14 mouse cellular contexts compared by ENCODE assay signal in genomic region chr3:32905850-32906779, GRCm38 (mm10).
DNase-seq lines count a peak whose midpoint lies in the region; ATAC-seq lines count a peak whose summit lies in the region.
"Had no signal": no experiment of that assay in that cellular context is flagged by ENCODE, and none has a peak within 500 bp of the region (broad histone marks: within the 10 kb centered on the region; RNA-seq: fewer than 3 reads in every experiment).

No protein-coding gene starts in this region.

- H3K9me3 ChIP-seq in heart, embryonic 16.5 days (replicated peaks; ENCODE audit: control insufficient read depth, low read length): no peaks in the 10 kb centered on the region
- no peaks in the 10 kb centered on the region for H3K9me3 ChIP-seq in midbrain, embryonic 12.5 days
- H3K9me3 ChIP-seq in midbrain, embryonic 13.5 days: no peaks in the 10 kb centered on the region
- H3K9me3 ChIP-seq: limb, embryonic 13.5 days; neural tube, embryonic 12.5 days had no signal

- peaks cover 11% of the 10 kb centered on the region for H3K36me3 ChIP-seq in heart, embryonic 16.5 days (ENCODE audit: control insufficient read depth, insufficient read depth)
- peaks cover 5% of the 10 kb centered on the region; the same call in 1 of the 2 replicates for H3K36me3 ChIP-seq in midbrain, embryonic 12.5 days
- peaks cover 12% of the 10 kb centered on the region for H3K36me3 ChIP-seq in midbrain, embryonic 13.5 days

- no peak for ATAC-seq in heart, embryonic 16.5 days (replicated peaks; ENCODE audit: extremely low read depth, insufficient read depth, low FRiP score)
- 0 out of 2 replicates have a peak, but pooled peaks have one; percentile 47 for ATAC-seq in midbrain, embryonic 12.5 days (ENCODE audit: low FRiP score, low read depth)
- ATAC-seq in midbrain, embryonic 13.5 days: no peak
- ATAC-seq: hindbrain, embryonic 16.5 days had no signal

- no peaks in the 10 kb centered on the region for H3K27me3 ChIP-seq in heart, embryonic 16.5 days (ENCODE audit: control insufficient read depth, insufficient read depth, low read length)
- no peaks in the 10 kb centered on the region for H3K27me3 ChIP-seq in midbrain, embryonic 12.5 days
- no peaks in the 10 kb centered on the region for H3K27me3 ChIP-seq in midbrain, embryonic 13.5 days
- H3K27me3 ChIP-seq: limb, embryonic 13.5 days; neural tube, embryonic 12.5 days had no signal

- H3K4me1 ChIP-seq in heart, embryonic 16.5 days (ENCODE audit: control insufficient read depth, insufficient read depth, low read length): peaks cover 45% of the 10 kb centered on the region
- H3K4me1 ChIP-seq in midbrain, embryonic 12.5 days: peaks cover 16% of the 10 kb centered on the region
- peaks cover 13% of the 10 kb centered on the region; the same call in 1 of the 2 replicates for H3K4me1 ChIP-seq in midbrain, embryonic 13.5 days (replicated peaks)
- H3K4me1 ChIP-seq: neural tube, embryonic 12.5 days had no signal

- H3K4me3 ChIP-seq in heart, embryonic 16.5 days (ENCODE audit: low read length): no peak overlapping the region
- no peak overlapping the region for H3K4me3 ChIP-seq in midbrain, embryonic 12.5 days
- H3K4me3 ChIP-seq in midbrain, embryonic 13.5 days (replicated peaks): no peak overlapping the region
- H3K4me3 ChIP-seq: limb, embryonic 13.5 days; neural tube, embryonic 12.5 days had no signal

- peak overlapping the region; percentile 37 for H3K27ac ChIP-seq in heart, embryonic 16.5 days (ENCODE audit: low read length)
- no peak overlapping the region for H3K27ac ChIP-seq in midbrain, embryonic 12.5 days (replicated peaks)
- H3K27ac ChIP-seq in midbrain, embryonic 13.5 days: no peak overlapping the region
- H3K27ac ChIP-seq: limb, embryonic 13.5 days; neural tube, embryonic 12.5 days had no signal

- H3K9ac ChIP-seq in heart, embryonic 16.5 days (ENCODE audit: low read length): no peak overlapping the region
- H3K9ac ChIP-seq in midbrain, embryonic 12.5 days (replicated peaks): no peak overlapping the region
- H3K9ac ChIP-seq in midbrain, embryonic 13.5 days (replicated peaks): no peak overlapping the region
- H3K9ac ChIP-seq: limb, embryonic 13.5 days; lung, embryonic 14.5 days; neural tube, embryonic 12.5 days had no signal

- H3K4me2 ChIP-seq in heart, embryonic 16.5 days (ENCODE audit: low read depth, low read length): no peak overlapping the region
- no peak overlapping the region for H3K4me2 ChIP-seq in midbrain, embryonic 12.5 days (replicated peaks)
- no peak overlapping the region for H3K4me2 ChIP-seq in midbrain, embryonic 13.5 days (replicated peaks)
- H3K4me2 ChIP-seq: limb, embryonic 13.5 days; lung, embryonic 14.5 days; midbrain, embryonic 11.5 days; neural tube, embryonic 12.5 days had no signal

- 63% methylated on average over 8 of the region's 8 CpGs for WGBS in heart, embryonic 16.5 days
- WGBS in midbrain, embryonic 12.5 days: 65% methylated on average over 8 of the region's 8 CpGs
- WGBS in midbrain, embryonic 13.5 days: 59% methylated on average over 8 of the region's 8 CpGs

- DNase-seq in heart, adult 9 months (ENCODE audit: low spot score in 2 of 2): no peak
- peak; percentile 10 for DNase-seq in fat pad, adult 2 months (ENCODE audit: extremely low read depth, low read depth, low spot score)
- peak; percentile 9 for DNase-seq in gonadal fat pad, adult 2 months (ENCODE audit: low read depth)
- no peak for DNase-seq in thymus, postnatal 25 days
- DNase-seq: cerebellum, postnatal 10 days; gastrocnemius, postnatal 36 days; lung, embryonic 14.5 days had no signal

Comparison
In these comparisons a context has a peak if more than half of its experiments do, and no peak if none do; other contexts are left out.
1. DNase-seq: peak in fat pad, adult 2 months (single experiment) and gonadal fat pad, adult 2 months (single experiment); none in heart, adult 9 months (0 of 2) and thymus, postnatal 25 days (single experiment).